Mouse (Mus musculus) embryonic fibroblast, embryonic 13.5 days (primary cell): ENCODE measurements around the gene Gm21973.

ENCODE experiments used
- CTCF ChIP-seq: IDR thresholded peaks from 2 replicates; pipeline ENCODE4 v1.5.1; 2011; ENCODE audit warnings: mild to moderate bottlenecking, control low read depth, low read length, moderate library complexity, borderline replicate concordance; ENCODE audit not compliant: insufficient read depth
- POLR2A ChIP-seq: IDR thresholded peaks from 2 replicates; pipeline ENCODE4 v1.6.1; 2011; ENCODE audit warnings: low read depth, mild to moderate bottlenecking, control low read depth, low read length, moderate library complexity

GRCm38 (mm10) chr15:10283661-10284060, 41.5 kb upstream of the Gm21973 start:
- TF ChIP-seq POLR2A (no peak), CTCF (no peak)
